Mouse (Mus musculus): Measurements from ENCODE around the gene Neu3.
A peak's percentile ranks its signal among the peaks of the same experiment; 100 is the strongest.

Neu3 gene

GRCm38 (mm10) chr7:99795192-99795981, 32.8 kb downstream of the Neu3 start:
- peak; percentile 69 for DNase-seq (ENCODE audit: low read depth, low spot score)

- no peak for DNase-seq (ENCODE audit: low read depth, low spot score)
Observed at GRCm38 (mm10) chr7:99794096-99794495, 34.1 kb downstream of the Neu3 start.

GRCm38 (mm10) chr7:99790816-99791215, 37.4 kb downstream of the Neu3 start:
- no peak for DNase-seq (ENCODE audit: low read depth, low spot score)

GRCm38 (mm10) chr7:99788563-99788962, 39.7 kb downstream of the Neu3 start:
- DNase-seq (ENCODE audit: low read depth, low spot score): no peak

GRCm38 (mm10) chr7:99787935-99788334, 40.3 kb downstream of the Neu3 start:
- DNase-seq (ENCODE audit: low read depth, low spot score): peak; percentile 15

- no peak for DNase-seq (ENCODE audit: low read depth, low spot score)
Observed at GRCm38 (mm10) chr7:99786774-99787173, 41.4 kb downstream of the Neu3 start.

- DNase-seq (ENCODE audit: low read depth, low spot score): no peak
Observed at GRCm38 (mm10) chr7:99785553-99785952, 42.7 kb downstream of the Neu3 start.

GRCm38 (mm10) chr7:99783421-99783820, 44.8 kb downstream of the Neu3 start:
- DNase-seq (ENCODE audit: low read depth, low spot score): peak; percentile 25

- peak; percentile 14 for DNase-seq (ENCODE audit: low read depth, low spot score)
Observed at GRCm38 (mm10) chr7:99781916-99782315, 46.3 kb downstream of the Neu3 start.

- peak; percentile 39 for DNase-seq (ENCODE audit: low read depth, low spot score)
Observed at GRCm38 (mm10) chr7:99781385-99781784, 46.8 kb downstream of the Neu3 start.

GRCm38 (mm10) chr7:99763207-99763606, 65.0 kb downstream of the Neu3 start, which contains the start of gene Olfr521:
Olfr521 (plus strand) TSS chr7:99763507.
- no peak for DNase-seq (ENCODE audit: low read depth, low spot score)

Data from brain, adult 2 months (tissue).